Mouse (Mus musculus) induced T-regulatory cell, adult 2 months (primary cell): ENCODE measurements around the gene Myo19.

Experiments
- DNase-seq: peaks from one replicate; pipeline ENCODE4 v3.0.0-alpha.2; 2012; ENCODE audit warnings: low read depth

Myo19 gene

DNA sequence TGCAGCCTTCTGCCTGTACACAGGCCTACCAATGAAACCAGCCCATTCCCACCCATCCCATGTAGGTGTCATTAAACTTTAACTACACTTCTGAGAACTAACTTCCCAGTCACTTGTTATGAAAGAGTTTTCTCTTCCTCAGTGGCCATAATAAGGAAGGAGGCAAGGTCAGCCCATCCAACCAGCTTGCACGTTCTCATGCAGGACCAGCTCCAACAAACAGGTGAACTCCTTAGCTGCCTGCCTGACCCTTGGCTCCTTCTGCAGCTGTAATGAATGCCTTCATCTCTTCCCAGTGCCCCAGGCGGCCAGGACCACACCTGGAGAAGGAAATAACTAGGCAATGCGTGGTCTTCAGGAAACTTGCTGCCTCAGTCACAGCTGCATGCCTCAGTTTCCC lies 65.9 kb downstream of the Myo19 start:
- no peak for DNase-seq

DNA sequence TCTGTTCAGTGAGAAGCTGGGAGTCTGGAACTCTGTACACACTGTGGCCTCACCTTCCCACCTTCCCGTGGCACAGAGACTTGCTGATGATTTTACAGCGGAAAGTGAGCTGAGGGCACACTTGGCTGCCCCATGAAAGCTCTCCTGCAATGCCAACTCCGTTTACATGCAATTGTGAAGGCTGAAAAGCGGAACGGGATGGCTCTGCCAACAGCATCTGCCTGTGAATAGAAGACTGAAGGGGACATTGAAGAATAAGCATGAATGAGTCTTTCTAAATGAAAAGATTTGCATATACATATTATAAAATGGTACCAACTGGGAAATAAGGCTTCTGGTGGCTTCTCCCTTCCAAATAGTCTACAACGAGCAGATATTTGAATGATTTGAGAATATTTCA lies 67.3 kb downstream of the Myo19 start:
- no peak for DNase-seq

DNA sequence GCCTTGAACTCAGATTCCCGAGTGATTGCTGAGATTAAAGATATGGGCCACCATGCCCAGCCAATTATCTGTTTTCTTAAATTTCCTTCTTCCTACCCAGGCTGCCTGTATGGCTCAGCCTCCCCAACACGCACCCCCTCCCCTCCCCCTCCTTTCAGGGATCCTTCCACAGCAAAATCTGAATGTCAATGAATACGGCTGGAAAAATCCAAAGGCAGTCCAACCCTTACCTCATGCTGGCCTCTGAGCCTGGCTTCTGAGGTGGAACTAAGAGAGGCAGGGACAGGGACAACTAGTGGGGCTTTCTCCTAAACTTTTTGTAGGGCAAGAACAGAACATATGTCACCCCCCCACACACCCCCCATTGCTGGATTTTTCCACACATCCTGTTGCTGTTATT lies 68.2 kb downstream of the Myo19 start:
- DNase-seq = no peak

DNA sequence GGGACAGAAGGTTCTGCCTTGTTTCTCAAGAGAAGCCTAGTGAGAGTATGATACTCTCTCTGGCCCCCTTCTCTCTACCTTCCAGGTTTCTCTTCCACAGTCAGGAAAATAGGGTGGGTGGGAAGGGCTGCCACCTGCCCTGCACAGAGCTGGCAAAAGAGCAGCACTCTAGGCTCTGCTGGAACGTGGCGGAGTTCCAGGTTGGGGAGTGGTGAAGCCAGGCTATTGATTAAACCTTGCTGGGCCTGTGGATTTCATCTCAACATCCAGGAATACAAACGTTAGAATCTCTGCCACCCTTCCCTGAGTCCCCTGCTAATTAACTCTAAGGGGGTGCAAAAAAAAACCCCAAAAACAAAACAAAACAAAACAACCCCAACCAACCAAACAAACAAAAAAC lies 68.6 kb downstream of the Myo19 start:
- DNase-seq = no peak

DNA sequence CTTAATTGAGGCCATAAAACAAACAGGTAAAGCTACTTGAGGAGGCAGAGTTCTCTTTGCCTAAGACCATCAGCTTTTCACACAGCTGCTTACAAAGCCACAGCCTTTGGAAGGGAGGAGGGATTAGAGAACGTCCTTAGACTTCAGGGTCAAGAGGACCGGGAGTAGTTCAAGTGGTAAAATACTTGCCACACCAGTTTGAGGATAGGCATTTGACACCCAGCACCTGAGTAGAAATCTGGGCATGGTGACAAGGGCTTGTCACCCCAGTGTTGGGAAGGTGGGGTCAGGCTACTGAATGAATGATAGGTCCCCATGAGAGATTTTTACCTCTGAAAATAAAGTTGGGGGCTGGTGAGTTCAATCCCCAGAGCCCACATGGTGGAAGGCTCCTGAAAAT lies 72.7 kb downstream of the Myo19 start:
- no peak for DNase-seq

DNA sequence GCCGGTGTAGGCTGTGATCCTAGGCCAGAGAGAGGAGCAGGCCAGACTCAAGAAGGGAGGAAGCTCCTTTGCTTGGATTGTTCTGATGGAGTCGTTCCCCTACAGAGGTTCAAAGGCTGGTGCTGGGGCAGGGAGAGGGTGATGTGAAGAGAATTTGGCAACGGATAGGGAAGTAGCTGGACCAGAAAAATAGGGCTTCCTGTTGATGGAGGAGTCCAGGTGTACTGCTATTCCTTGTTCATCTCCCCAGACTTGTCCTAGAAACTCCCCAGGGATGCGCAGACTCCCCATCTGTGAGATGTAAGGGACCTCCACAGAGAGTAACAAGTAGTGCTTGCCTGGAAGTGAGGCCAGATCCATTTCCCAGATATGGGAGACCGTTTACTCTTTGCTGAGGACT lies 76.5 kb downstream of the Myo19 start:
- DNase-seq = no peak

DNA sequence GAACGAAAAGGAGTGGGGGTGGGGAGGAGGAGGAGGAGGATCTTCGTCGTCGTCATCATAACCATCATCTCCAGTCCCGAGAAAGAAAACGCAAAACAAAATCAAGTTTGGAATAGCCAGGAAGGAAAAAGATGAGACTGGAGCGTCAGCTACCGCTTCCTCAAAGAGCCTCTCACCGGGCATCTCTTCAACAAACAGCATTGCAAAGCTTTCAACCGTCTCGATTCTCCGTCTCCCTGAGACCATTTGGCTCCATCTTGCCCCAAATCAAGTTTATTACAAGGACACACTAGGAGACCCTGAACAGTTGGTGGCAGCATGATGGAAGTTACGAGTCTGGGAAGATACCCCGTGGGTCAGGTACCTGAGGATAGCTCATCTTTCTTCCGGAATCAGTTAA lies 77.2 kb downstream of the Myo19 start:
- no peak for DNase-seq

DNA sequence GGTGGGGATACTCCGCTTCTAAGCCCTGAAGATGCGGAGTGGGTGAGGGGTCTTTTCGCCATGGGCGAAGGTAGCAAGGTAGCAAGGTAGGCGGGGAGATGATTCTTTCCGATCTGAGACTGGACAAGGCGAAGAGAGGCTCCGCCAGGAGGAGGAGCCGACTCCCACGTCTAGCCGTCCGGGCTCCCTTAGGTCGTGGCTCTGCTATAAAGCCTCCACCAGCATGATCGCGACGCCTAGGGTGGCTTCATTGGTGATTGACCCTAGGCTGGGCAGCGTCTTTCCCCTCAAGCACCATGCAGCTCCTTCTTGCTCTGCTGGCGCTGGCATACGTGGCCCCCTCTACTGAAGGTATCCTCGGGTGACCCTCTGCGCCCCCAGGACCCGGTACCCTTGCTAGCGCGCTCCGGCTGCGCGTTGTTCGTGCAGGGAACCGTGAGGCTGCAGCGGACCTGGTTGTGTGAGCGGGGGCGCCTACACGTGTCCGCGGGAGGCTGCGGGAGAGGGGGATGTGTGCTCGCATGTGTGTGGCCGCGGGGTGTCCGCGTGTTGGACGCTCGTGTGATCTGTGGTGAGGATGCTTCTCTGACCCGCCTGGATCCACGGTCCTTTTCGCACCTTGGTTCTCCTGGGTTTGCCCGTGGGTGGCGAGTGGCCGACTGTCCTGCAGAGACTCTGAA lies 77.8 kb downstream of the Myo19 start, which contains the start of gene Car4:
Gene Car4, plus strand, starts transcription at position 196 of the 680 bp plus-strand sequence.
- no peak for DNase-seq

DNA sequence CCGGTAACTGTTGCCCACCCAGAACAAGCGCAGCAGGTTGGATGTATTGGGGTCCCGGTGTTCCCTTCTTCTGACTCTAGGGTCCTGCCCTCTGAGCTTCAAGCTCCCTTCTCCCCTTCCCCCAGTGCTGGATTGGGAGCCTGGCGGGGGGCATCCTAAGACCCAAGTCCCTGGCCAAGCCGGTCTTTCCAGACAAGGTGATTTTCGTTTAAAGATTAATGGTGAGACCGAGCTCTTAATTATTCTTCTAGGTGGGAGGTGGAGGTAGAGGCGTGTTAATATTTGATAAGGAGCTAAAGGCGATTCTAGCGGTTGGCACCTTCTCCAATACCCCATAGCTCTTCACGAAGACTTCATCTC lies 78.3 kb downstream of the Myo19 start:
- DNase-seq = no peak

DNA sequence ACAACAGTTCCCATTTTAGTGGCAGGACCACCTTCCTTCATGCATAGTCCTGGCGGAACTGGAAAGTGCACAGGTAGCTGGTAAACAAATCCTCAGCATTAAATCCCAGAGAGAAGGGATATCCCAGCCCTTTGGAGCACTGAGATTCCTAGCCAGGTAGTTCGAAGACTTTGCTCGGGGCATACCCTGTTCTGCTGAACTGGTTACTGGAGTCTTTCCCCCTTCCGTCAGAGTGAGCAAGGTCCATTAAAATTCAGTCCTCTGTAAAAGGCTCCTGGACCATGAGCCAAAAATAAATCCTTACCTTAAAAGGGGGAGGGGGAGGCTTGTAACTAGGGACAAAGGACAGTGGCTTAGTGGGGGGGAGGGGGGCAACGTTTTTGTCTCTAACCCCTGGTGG lies 79.2 kb downstream of the Myo19 start:
- no peak for DNase-seq

DNA sequence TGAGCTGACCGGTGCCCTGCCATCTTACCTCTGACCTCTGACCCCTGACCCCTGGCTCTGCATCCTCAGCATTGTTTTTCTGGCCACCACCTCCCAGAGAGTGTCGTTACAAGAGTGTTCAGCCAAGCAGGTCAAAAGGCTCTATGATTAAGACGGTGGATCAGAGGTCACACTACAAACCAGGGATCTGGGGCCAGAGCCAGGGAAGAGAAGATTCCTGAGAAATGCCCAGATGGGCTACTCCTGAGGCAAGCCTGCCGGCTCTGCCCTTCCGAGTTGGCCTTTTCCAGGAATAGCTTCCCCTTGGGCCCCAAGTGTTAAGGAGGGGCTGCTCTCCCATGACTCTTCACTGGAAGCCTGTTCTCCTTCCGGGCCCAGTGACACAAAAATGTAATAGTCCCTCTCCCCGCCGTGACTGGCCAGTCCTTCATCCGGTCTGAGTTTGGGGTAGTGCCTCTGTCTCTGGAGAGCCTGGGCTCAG lies 79.8 kb downstream of the Myo19 start:
- DNase-seq = no peak

DNA sequence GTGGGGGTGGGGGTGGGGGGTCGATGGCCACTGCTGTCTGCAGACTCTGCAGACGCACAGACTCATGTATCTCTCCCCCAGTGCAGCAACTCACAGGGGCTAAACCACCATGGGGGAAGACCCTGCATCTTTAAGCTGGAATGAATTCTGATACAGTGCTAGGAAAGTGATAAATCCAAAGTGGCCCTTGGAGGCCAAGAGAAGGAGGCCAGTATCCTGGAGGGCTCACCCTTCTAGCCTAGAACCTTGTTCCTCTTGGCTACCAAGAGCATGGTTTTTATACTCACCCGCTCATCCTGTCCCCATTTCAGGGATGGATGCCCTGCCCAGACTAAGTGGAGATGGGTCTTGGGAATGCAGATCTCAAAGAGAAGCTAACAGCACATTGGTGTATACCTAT lies 80.3 kb downstream of the Myo19 start:
- no peak for DNase-seq

DNA sequence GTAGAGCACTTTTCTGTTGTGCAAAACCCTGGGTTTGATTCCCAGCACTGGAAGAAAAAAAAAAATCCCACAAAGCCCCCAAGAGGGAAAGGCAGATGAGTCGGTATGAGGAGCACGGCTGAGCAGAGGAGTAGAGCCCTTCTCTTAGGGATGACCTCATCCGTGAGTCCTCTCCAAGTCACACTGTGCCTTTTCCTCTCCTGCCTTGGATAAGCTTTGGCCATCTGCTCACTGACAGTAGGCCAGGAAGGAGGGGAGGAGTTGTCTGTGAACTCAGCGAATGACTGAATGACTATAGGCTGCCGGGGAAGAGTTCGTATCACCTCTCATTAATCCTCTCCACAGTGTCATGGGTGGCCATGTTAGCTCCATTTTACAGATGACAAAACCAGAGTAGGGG lies 80.8 kb downstream of the Myo19 start:
- DNase-seq = no peak
